Mouse (Mus musculus) hindlimb bud, embryonic 11.5 days (tissue): Measurements from ENCODE around the gene Prl3d3.
"Not testable (repeated sequence)": the region's sequence is repeated elsewhere in the genome, so short reads cannot be mapped to it uniquely, and the experiment has no call there.

Experiments used
- DNase-seq: peaks from one replicate; pipeline ENCODE4 v3.0.0-alpha.2; 2012; ENCODE audit warnings: low read depth, low spot score; ENCODE audit errors: extremely low spot score

The Prl3d3 gene

GRCm38 (mm10) chr13:27156490-27156889 lies at the start of gene Prl3d3:
Prl3d3 (plus strand) TSS chr13:27156790.
- not testable (repeated sequence) for DNase-seq

DNA sequence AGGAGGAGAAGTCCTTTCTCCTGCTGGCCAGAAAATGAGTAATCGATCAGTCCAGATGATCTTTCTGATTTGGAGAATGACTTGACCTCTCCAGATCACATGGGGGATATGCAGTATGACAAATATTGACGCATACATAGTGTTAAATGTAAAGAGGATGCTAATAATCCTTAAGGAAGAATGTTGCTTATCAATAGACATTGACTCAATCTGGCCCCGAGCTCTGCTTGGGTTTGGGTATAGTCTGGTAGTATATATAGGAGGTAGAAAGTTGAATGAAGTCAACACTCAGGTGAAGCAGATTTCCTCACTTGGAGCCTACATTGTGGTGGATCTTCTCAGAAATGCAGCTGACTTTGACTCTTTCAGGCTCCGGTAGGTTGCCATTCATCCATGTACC lies 35.2 kb upstream of the Prl3d3 start, which contains the start of gene Prl3d2:
Gene Prl3d2, plus strand, starts transcription at position 301 of the 400 bp plus-strand sequence.
- DNase-seq, result not testable (repeated sequence)

GRCm38 (mm10) chr13:27148264-27148663 lies 8.3 kb upstream of the Prl3d3 start:
- no peak for DNase-seq

DNA sequence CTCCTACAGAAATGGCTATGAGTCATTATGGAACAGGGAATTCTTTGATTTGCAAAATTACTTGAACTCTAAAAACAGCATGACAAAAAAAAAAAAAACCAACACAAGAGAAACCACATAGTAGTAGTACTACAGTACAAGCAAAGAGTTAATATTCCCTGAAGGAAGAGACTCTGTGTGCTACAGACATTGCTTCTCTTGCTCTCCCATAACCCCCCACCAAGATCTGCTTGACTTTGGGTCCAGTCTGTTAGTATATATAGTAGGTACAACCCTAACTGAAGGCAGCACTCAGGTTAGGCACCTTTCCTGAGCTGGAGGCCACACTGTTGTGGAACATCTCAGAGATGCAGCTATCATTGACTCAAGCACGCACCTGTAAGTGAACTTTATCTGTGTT lies 39.8 kb downstream of the Prl3d3 start, which contains the start of gene Prl3c1:
Gene Prl3c1, plus strand, starts transcription at position 301 of the 400 bp plus-strand sequence.
- DNase-seq, result no peak
